Mouse (Mus musculus) thymus, postnatal 14 days (tissue): ENCODE data around the gene Bach1.

Experiments used
- DNase-seq: peaks from one replicate; pipeline ENCODE4 v3.0.0; 2021

Bach1 gene

GRCm38 (mm10) chr16:87744338-87744737 is 45.6 kb downstream of the Bach1 start:
- DNase-seq, result no peak

GRCm38 (mm10) chr16:87745192-87745945 is 46.6 kb downstream of the Bach1 start:
- DNase-seq, result no peak

- peak; percentile 90 for DNase-seq
Measured at GRCm38 (mm10) chr16:87746728-87747127, 48.0 kb downstream of the Bach1 start.

GRCm38 (mm10) chr16:87751243-87751642 is 52.5 kb downstream of the Bach1 start:
- peak; percentile 64 for DNase-seq

- no peak for DNase-seq
Measured at GRCm38 (mm10) chr16:87752482-87752881, 53.7 kb downstream of the Bach1 start.

- DNase-seq, result peak; percentile 84
Measured at GRCm38 (mm10) chr16:87754858-87755257, 56.1 kb downstream of the Bach1 start.

GRCm38 (mm10) chr16:87755915-87756314 is 57.2 kb downstream of the Bach1 start:
- no peak for DNase-seq

- DNase-seq, result no peak
Measured at GRCm38 (mm10) chr16:87758016-87758415, 59.3 kb downstream of the Bach1 start.

- no peak for DNase-seq
Measured at GRCm38 (mm10) chr16:87764668-87765109, 65.9 kb downstream of the Bach1 start.

GRCm38 (mm10) chr16:87765984-87766383 is 67.2 kb downstream of the Bach1 start:
- DNase-seq, result no peak

GRCm38 (mm10) chr16:87770576-87770975 is 71.8 kb downstream of the Bach1 start:
- DNase-seq, result no peak

GRCm38 (mm10) chr16:87771926-87772325 is 73.2 kb downstream of the Bach1 start:
- no peak for DNase-seq

GRCm38 (mm10) chr16:87774398-87774797 is 75.7 kb downstream of the Bach1 start:
- DNase-seq, result peak; percentile 61

- peak; percentile 27 for DNase-seq
Measured at GRCm38 (mm10) chr16:87777373-87777772, 78.6 kb downstream of the Bach1 start.

GRCm38 (mm10) chr16:87781637-87782036 is 82.9 kb downstream of the Bach1 start:
- no peak for DNase-seq
